Mouse (Mus musculus) macrophage (primary cell): ENCODE data around the gene Pde7b. TPM values are rescaled to one million over a fixed set of nuclear protein-coding genes. Genes with fewer than 3 reads are reported as not detected.

Experiments used
- H3K27ac ChIP-seq: fragments of 350-480 bp; formaldehyde crosslinking; 2 replicates; pipeline ENCODE4 v1.9.0; 2021
- H3K36me3 ChIP-seq: fragments of 350-480 bp; formaldehyde crosslinking; 2 replicates; pipeline ENCODE4 v1.9.0; 2021; ENCODE audit errors: inconsistent target
- H3K4me3 ChIP-seq: fragments of 350-480 bp; formaldehyde crosslinking; 2 replicates; pipeline ENCODE4 v1.9.0; 2021; ENCODE audit errors: inconsistent target
- H3K79me2 ChIP-seq: fragments of 350-480 bp; formaldehyde crosslinking; 2 replicates; pipeline ENCODE4 v1.9.0; 2021; ENCODE audit errors: inconsistent target
- WGBS: methylation state at CpG from one replicate; pipeline ENCODE4 v1.1.7; 2026; ENCODE audit warnings: inconsistent platforms; ENCODE audit not compliant: missing documents; 5-methylcytosine and 5-hydroxymethylcytosine counted together
- polyA plus RNA-seq: library from polyadenylated mRNA; stranded (reverse); fragments of 250-400 nt; gene quantifications from 3 replicates; pipeline ENCODE4 v1.2.4, GENCODE M21; 2018; ENCODE audit warnings: inconsistent platforms

Gene Pde7b
- polyA plus RNA-seq, 1 experiment from 2014 or later, result 42.9 TPM

DNA sequence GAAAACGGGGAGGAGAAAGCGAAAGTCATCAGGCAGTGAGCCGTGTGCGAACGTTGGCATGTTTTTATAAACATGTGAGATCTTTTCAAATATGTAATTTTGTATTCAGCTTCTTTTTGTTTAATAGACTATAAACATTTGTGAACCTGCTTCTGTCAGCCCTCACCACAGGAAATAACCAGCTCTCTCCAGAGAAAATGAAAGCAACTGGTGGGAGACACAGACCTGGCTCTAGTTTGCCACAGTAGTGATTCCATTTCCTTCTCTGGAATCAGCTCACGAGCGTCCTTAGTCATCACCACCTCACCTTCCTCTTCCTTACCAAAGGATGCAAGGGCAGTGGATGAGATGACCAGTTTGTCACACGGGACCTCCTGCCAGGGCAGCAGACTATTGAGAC lies 252.9 kb downstream of the Pde7b start:
- Histone ChIP-seq H3K79me2 (no peaks in the 10 kb centered on the region), H3K27ac (no peak overlapping the region), H3K4me3 (no peak overlapping the region), H3K36me3 (peaks cover 12% of the 10 kb centered on the region)
- 26% methylated on average over 8 of the region's 8 CpGs for WGBS

DNA sequence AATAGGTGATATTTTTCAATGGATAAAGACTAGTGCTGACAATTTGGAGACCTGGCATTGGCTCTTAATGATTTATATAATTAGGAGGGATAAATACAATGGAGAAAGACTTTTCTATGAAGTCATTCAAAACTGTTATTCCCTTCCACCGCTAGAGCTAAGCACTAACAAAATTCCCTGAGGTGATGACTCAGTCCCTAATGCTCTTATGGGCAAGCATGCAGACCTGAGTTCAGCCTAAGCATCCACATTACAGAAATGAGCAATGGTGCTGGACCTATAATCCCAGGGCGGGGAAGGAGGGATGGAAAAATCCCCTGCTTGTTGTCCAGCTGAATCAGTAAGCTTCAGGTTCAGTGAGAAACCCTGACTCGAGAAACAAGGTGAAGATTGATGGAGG lies 260.2 kb downstream of the Pde7b start:
- Histone ChIP-seq H3K79me2 (no peaks in the 10 kb centered on the region), H3K36me3 (no peaks in the 10 kb centered on the region), H3K27ac (no peak overlapping the region), H3K4me3 (no peak overlapping the region)
- WGBS, result 90% methylated on average over 3 of the region's 3 CpGs

DNA sequence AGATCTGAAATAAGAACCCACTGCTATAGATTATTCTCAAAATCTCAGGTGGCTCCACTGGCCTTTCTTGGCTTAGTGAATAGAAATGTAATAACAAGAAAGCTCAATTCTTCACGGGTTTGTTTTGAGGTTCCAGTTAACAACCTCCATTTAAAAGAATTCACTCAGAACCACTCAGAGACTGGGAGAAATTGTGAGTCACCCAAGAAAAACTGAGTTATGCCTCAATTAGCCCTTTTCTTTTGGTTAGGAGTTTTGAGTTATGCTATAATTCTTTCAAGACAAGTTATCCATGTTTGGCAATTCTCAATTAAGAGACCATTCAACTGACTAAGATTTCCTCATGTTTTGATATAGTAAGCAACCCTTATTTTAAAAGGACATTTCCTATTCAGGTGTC lies 260.9 kb downstream of the Pde7b start:
- Histone ChIP-seq H3K36me3 (no peaks in the 10 kb centered on the region), H3K27ac (no peak overlapping the region), H3K79me2 (no peaks in the 10 kb centered on the region), H3K4me3 (no peak overlapping the region)
- 100% methylated on average over 1 of the region's 1 CpGs for WGBS

DNA sequence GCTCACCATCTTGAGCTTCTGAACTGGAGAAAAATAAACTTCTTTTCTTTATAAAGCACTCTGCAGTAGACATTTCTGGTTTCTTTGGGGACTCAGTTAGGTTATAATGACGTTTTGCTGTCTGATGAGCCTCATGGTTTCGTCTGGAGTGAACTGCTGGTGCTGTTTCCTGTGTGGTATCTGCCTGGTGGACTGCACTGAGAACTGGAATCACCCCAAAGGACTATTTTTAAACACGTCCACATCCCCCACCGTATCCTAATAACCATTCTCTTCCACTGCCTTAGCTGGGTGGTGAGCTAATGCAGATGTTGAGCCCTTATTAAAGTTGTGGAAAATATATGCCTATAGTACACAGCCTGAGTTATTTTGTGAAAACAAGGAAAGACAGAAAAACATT lies 262.3 kb downstream of the Pde7b start:
- Histone ChIP-seq H3K36me3 (no peaks in the 10 kb centered on the region), H3K79me2 (no peaks in the 10 kb centered on the region), H3K27ac (no peak overlapping the region), H3K4me3 (no peak overlapping the region)
- WGBS, result 19% methylated on average over 4 of the region's 4 CpGs

DNA sequence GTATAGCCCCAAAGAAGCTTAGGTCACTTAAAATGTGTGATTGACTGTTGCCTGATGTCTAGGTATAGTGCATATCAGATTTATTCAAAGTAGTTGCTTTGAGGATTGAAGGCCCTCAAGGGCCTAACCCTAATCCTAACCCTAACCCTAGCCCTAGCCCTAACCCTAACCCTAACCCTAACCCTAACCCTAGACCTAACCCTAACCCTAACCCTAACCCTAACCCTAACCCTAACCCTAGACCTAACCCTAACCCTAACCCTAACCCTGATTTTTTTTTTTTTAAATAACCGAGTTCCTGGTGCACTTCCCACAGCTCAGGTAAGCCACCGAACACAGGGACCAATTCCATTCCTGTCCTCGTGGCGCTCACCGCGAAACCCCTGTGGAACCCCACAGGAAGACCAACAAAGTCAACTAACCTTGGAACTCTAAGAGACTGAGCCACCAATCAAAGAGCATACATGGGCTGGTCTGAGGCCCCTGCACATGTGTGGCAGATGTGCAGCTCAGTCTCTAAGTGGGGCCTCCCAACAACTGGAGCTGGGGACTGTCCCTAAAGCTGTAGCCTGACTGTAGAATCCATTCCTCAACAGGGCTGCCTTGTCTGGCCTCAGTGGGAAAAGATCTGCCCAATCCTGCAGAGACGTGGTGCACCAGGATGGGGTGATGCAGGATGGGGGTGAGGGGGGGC lies 265.1 kb downstream of the Pde7b start:
- Histone ChIP-seq H3K4me3 (no peak overlapping the region), H3K79me2 (no peaks in the 10 kb centered on the region), H3K27ac (no peak overlapping the region), H3K36me3 (no peaks in the 10 kb centered on the region)
- 98% methylated on average over 6 of the region's 7 CpGs for WGBS

DNA sequence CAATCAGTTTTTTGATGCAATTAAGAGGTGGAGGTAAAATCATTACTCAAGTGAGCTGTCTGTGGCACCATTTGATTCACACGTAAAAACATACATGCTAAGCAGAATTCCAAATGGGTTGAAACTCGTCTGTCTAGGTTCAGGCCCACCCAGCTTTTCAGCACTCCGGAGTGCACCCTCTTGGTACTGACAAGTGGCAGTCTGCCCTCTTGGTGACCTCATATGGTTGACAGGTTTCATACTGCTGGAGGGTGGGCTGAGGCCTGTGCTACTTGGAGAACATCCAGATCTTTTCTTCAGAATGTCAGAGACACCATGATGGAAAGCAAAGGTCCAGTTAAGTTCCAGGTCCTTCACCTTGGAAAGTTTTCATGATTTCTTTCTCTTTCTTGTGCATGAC lies 265.7 kb downstream of the Pde7b start:
- no peak overlapping the region for H3K27ac ChIP-seq
- no peaks in the 10 kb centered on the region for H3K36me3 ChIP-seq
- no peaks in the 10 kb centered on the region for H3K79me2 ChIP-seq
- no peak overlapping the region for H3K4me3 ChIP-seq
- WGBS, result 97% methylated on average over 3 of the region's 3 CpGs

- Histone ChIP-seq H3K36me3 (no peaks in the 10 kb centered on the region), H3K4me3 (no peak overlapping the region), H3K79me2 (no peaks in the 10 kb centered on the region), H3K27ac (no peak overlapping the region)
- 91% methylated on average over 6 of the region's 6 CpGs for WGBS
Measured at GRCm38 (mm10) chr10:20454387-20455065, 270.4 kb downstream of the Pde7b start.

DNA sequence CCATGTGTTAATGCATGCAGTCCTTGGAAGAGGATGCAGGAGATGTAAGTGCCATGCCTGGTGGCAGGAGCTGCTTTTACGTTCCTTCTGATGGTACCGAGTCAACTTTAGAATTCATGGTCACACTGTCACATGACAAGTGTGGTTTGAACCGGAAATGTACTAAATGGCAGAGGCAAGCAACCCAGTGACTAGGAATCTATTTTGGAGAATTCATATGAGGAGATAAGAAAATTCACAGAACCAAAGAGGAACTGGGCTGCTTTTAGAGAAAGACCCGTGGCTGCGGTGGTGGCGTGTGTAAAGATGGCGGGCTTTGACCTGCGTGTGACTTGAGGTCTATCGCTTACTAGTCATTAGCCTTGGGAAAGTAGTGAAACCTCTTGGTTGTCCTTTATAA lies 287.4 kb downstream of the Pde7b start:
- 4% methylated on average over 9 of the region's 9 CpGs for WGBS
- Histone ChIP-seq H3K27ac (peak overlapping the region; percentile 65), H3K79me2 (no peaks in the 10 kb centered on the region), H3K36me3 (peaks cover 77% of the 10 kb centered on the region), H3K4me3 (no peak overlapping the region)

GRCm38 (mm10) chr10:20437021-20437420 lies 287.9 kb downstream of the Pde7b start:
- 53% methylated on average over 2 of the region's 2 CpGs for WGBS
- Histone ChIP-seq H3K4me3 (no peak overlapping the region), H3K27ac (peak overlapping the region; percentile 65), H3K36me3 (peaks cover 77% of the 10 kb centered on the region), H3K79me2 (no peaks in the 10 kb centered on the region)

GRCm38 (mm10) chr10:20435913-20436312 lies 289.0 kb downstream of the Pde7b start:
- Histone ChIP-seq H3K27ac (no peak overlapping the region), H3K4me3 (no peak overlapping the region), H3K36me3 (peaks cover 78% of the 10 kb centered on the region), H3K79me2 (no peaks in the 10 kb centered on the region)
- WGBS, result 91% methylated on average over 7 of the region's 7 CpGs

DNA sequence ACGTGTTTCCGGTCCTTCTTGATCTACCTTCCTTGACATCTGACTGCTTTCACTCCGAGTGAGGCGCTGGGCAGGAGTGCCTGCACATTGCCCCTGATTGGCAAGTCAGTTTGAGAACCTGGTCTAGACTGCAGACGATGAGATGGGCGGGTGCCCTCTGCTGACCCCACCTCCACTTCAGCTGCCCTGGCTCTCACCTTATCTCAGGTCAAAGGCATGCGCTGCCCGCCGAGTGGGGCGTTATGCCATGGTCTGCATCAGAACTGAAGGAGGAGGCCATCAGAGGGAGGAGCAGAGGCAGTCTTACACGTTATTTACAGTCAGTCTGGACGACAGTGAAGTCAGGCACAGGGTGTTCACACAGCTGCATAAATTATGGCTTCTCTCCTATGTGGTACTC lies 293.5 kb downstream of the Pde7b start:
- no peak overlapping the region for H3K4me3 ChIP-seq
- peaks cover 74% of the 10 kb centered on the region for H3K36me3 ChIP-seq
- H3K27ac ChIP-seq, result no peak overlapping the region
- 97% methylated on average over 12 of the region's 12 CpGs for WGBS
- no peaks in the 10 kb centered on the region for H3K79me2 ChIP-seq

- 96% methylated on average over 10 of the region's 10 CpGs for WGBS
- no peak overlapping the region for H3K4me3 ChIP-seq
- no peaks in the 10 kb centered on the region for H3K79me2 ChIP-seq
- peaks cover 43% of the 10 kb centered on the region for H3K36me3 ChIP-seq
- H3K27ac ChIP-seq, result no peak overlapping the region
Measured at GRCm38 (mm10) chr10:20421299-20421883, 303.5 kb downstream of the Pde7b start.

DNA sequence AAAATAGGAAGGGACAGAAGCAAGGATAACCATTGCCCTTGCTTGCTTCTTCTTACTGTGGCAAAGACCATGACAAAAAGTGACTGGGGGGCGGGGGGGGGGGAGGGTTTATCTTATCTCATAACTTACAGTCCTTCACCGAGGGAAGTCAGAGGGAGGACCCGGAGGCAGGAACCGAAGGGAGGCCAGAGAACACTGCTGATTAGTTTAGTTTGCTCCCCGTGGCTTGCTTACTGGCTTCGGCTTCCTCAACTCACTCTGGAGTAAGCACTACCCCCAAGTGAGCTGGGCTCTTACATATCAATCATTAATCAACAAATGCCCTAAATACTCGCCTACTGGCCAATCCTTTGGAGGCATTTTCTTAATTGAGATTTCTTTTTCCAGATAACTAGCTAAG lies 304.6 kb downstream of the Pde7b start:
- Histone ChIP-seq H3K27ac (no peak overlapping the region), H3K36me3 (peaks cover 42% of the 10 kb centered on the region), H3K4me3 (no peak overlapping the region), H3K79me2 (no peaks in the 10 kb centered on the region)
- WGBS, result 80% methylated on average over 4 of the region's 7 CpGs

DNA sequence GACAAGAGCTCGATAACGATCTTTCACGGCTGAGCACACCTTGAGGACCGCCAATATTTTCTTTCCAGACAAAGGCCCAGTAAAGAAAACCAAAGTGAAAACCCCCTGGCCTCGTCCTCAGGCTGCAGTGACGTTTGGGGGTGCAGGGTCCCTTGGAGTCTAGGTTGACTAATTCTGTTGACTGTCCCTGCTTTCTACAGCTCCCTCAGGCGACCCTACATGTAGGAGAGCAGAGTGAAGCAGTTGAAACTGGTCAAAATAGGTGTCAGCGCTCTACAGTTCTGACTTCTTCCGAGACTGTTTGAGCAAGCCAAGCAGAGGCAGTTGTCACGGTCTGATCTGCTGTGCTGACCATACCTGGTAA lies 306.0 kb downstream of the Pde7b start:
- 92% methylated on average over 10 of the region's 10 CpGs for WGBS
- Histone ChIP-seq H3K4me3 (no peak overlapping the region), H3K36me3 (peaks cover 52% of the 10 kb centered on the region), H3K79me2 (no peaks in the 10 kb centered on the region), H3K27ac (no peak overlapping the region)

- peaks cover 56% of the 10 kb centered on the region for H3K36me3 ChIP-seq
- H3K79me2 ChIP-seq, result no peaks in the 10 kb centered on the region
- 84% methylated on average over 11 of the region's 11 CpGs for WGBS
- H3K4me3 ChIP-seq, result no peak overlapping the region
- no peak overlapping the region for H3K27ac ChIP-seq
Measured at GRCm38 (mm10) chr10:20418202-20418855, 306.5 kb downstream of the Pde7b start.
